Mouse (Mus musculus): Measurements from ENCODE around the gene Rpgrip1.

DNA sequence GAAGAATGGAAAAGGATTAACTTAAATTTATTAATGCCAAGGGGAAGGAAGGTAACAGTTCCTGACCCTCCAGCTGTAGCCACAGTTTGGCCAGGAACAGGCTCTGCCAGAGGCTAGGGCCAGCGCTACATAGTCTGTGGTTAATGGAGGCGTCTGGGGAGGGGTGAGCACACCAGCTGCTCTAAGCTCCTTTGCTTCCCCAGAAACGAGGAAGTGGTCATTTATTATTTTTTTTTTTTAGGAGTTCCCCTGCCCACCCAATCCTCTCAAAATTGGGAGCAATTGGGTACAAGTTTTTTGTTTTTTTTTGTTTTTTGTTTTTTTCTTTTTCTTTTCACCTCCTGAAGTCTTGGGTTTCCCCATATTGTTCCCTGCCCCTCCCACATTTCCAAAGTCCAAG is 87.6 kb downstream of the Rpgrip1 start:
- TF ChIP-seq POLR2A (IDR thresholded peaks at IDR 0.05; ENCODE audit: low read depth, low read length) (no peak), CTCF (IDR thresholded peaks at IDR 0.05; ENCODE audit: extremely low read depth, insufficient read length, insufficient replicate concordance, low read depth, low read length) (no peak)
